Comparison of ENCODE assay signal across 9 mouse cellular contexts in the genomic region with DNA sequence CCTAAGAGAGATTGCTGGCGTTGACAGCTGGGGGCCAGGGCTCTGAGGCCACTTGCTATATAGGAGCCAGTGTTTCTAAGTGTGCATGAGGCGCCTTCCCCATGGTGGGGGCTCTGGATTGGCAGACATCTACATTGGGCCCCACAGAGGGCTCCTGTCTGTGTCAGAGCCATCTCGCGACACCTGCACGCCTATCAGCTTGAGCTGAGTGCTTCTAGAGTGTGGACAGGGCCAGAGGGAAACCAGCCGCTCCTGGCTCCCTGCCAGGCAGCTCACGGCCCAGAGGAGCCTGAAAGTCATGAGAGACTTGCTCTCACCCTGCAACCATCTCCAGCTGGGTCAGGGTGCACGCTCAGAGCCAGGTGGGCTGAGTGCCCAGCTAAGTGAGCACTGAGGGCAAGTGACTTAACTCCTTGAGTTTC.
DNase-seq lines count a peak whose midpoint lies in the region; ATAC-seq lines count a peak whose summit lies in the region.
"Had no signal": no experiment of that assay in that cellular context is flagged by ENCODE, and none has a peak within 500 bp of the region (broad histone marks: within the 10 kb centered on the region; RNA-seq: fewer than 3 reads in every experiment).

No protein-coding gene starts in this region.

- intact Hi-C loops in gastrocnemius, postnatal 36 days (cut with DNase I) = no loop called here

- DNase-seq in spleen, postnatal 10 days (ENCODE audit: low spot score in 2 of 2) = peak; percentile 13 to 49
- no peak for DNase-seq in spleen, postnatal 14 days (ENCODE audit: low spot score in 2 of 2)
- peak; percentile 38 to 42 for DNase-seq in gastrocnemius, postnatal 36 days
- peak; percentile 68 for DNase-seq in kidney, adult 18-20 months
- peak; percentile 71 for DNase-seq in lung, postnatal 14 days
- DNase-seq in thymus, postnatal 4 days = peak; percentile 72
- no peak for DNase-seq in forebrain, embryonic 10.5 days (ENCODE audit: extremely low spot score, low spot score)

- no peak overlapping the region for H3K27ac ChIP-seq in forebrain, embryonic 13.5 days
- H3K27ac ChIP-seq in forebrain, embryonic 10.5 days = no peak overlapping the region
- H3K27ac ChIP-seq: liver, embryonic 15.5 days had no signal

- H3K4me3 ChIP-seq in forebrain, embryonic 13.5 days = no peak overlapping the region
- H3K4me3 ChIP-seq in forebrain, embryonic 10.5 days = no peak overlapping the region
- H3K4me3 ChIP-seq: liver, embryonic 15.5 days had no signal

- H3K4me1 ChIP-seq in forebrain, embryonic 13.5 days = no peaks in the 10 kb centered on the region
- H3K4me1 ChIP-seq in forebrain, embryonic 10.5 days = peaks cover 7% of the 10 kb centered on the region; the same call in 1 of the 2 replicates
- H3K4me1 ChIP-seq: liver, embryonic 15.5 days had no signal

- H3K9ac ChIP-seq in forebrain, embryonic 13.5 days = no peak overlapping the region
- H3K9ac ChIP-seq: liver, embryonic 15.5 days had no signal

- H3K27me3 ChIP-seq in forebrain, embryonic 13.5 days = no peaks in the 10 kb centered on the region
- no peaks in the 10 kb centered on the region for H3K27me3 ChIP-seq in forebrain, embryonic 10.5 days (ENCODE audit: poor library complexity, severe bottlenecking)
- H3K27me3 ChIP-seq: liver, embryonic 15.5 days had no signal

- 74% methylated on average over 8 of the region's 8 CpGs for WGBS in forebrain, embryonic 13.5 days
- WGBS in forebrain, embryonic 10.5 days = 81% methylated on average over 8 of the region's 8 CpGs

- ATAC-seq in forebrain, embryonic 13.5 days = no peak

- no peaks in the 10 kb centered on the region for H3K9me3 ChIP-seq in forebrain, embryonic 13.5 days (replicated peaks)
- H3K9me3 ChIP-seq in forebrain, embryonic 10.5 days = no peaks in the 10 kb centered on the region
- H3K9me3 ChIP-seq: liver, embryonic 15.5 days had no signal

- no peak overlapping the region for H3K4me2 ChIP-seq in forebrain, embryonic 13.5 days
- H3K4me2 ChIP-seq: liver, embryonic 15.5 days had no signal

- no peaks in the 10 kb centered on the region for H3K36me3 ChIP-seq in forebrain, embryonic 13.5 days (ENCODE audit: poor library complexity, severe bottlenecking)
- H3K36me3 ChIP-seq in forebrain, embryonic 10.5 days (replicated peaks) = no peaks in the 10 kb centered on the region
- H3K36me3 ChIP-seq: liver, embryonic 15.5 days had no signal

Comparison
In these comparisons a context has a peak if more than half of its experiments do, and no peak if none do; other contexts are left out.
1. DNase-seq: peak in spleen, postnatal 10 days (2 of 2), gastrocnemius, postnatal 36 days (2 of 2), kidney, adult 18-20 months (single experiment), lung, postnatal 14 days (single experiment) and thymus, postnatal 4 days (single experiment); none in spleen, postnatal 14 days (0 of 2) and forebrain, embryonic 10.5 days (single experiment).